Mouse (Mus musculus): Measurements from ENCODE around the gene Ddx27.
A peak's percentile ranks its signal among the peaks of the same experiment; 100 is the strongest.
"Not testable (repeated sequence)": the region's sequence is repeated elsewhere in the genome, so short reads cannot be mapped to it uniquely, and the experiment has no call there.

Gene Ddx27

DNA sequence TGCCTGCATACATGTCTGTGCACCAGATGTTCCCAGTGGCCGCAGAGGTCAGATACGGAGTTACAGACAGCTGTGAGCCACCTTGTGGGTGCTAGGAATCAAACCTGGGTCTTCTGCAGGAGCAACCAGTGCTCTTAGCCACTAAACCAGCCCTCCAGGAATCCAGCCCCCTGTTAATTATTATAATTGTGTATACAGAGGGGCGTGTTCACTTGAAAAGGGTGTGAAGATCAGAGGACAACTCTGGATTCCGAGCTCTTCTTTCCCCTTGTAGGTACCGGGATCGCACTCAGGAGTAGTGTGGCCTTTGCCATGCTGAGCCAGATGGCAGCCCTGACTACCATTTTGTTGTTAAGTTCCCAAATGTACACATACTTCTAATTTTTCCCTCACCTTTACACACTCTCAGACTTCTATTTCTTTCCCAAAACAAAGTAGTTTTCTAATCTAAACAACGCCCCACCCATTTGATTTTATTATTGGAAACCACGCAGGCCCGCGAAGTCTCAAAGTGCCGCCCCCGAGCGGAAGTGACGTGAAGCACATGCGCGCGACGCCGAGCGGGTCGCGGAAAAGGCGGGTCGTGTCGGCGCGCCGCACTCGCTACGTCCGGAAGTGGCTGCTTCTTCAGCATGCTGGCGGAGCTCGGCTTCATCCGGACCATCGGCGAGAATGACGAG is at the start of gene Ddx27:
Gene Ddx27 (plus strand): TSS at position 492 of the 680 bp plus-strand sequence.
- peak; percentile 64 to 83 for DNase-seq (ENCODE audit: low read depth in 1 of 2, low spot score in 2 of 2)

DNA sequence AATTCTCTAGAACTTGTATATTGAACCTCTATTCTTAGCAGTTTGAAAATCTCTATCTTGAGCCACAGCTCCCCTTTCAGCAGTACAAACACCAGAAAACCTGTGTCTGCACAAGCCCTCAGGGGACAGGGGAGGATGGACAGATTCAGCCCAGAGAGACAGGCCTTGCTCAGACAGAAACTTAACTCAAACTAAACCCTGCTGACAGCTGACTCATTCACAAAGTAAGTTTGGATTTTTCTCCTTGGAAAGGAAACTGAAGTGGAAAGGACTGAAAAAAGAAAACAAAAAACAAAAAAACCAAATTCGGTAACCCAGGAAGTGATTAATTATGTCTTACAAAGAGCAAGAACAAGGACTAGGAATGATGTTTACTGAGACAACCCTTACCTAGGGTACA is 41.8 kb upstream of the Ddx27 start:
- no peak for DNase-seq (ENCODE audit: low read depth in 1 of 2, low spot score in 2 of 2)

DNA sequence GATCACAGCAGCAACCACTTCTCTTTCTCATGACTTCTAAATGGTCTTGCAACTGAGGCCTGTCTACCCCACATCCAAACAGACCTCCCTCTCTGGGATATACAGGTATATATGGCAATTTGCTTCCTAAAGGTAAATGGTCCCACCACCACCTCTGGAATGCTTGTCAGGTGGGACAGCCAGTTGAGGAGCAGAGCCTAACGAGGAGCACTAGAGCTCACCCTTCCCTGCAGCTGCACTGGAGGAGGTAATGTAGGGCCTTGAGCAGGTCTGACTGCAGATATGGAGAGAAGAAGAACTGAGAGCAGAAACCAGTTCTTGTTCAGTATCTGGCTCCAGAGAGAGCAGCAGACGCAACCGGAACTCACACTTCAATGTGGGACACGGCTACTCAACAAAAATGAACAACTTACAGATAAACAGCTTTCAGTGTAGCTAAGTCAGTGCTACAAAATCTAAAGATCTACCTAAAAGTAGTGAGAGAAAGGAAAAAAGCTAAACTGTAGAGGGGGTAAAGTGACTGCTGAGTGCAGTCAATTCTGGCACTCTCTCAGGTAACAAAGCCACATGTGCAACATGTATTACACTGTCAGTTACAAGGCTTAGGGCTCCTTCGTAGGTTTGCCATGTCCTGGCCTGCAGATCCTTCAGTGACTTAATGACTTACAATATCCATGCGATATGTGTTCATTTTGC is 40.7 kb upstream of the Ddx27 start:
- DNase-seq (ENCODE audit: low read depth in 1 of 2, low spot score in 2 of 2): no peak

DNA sequence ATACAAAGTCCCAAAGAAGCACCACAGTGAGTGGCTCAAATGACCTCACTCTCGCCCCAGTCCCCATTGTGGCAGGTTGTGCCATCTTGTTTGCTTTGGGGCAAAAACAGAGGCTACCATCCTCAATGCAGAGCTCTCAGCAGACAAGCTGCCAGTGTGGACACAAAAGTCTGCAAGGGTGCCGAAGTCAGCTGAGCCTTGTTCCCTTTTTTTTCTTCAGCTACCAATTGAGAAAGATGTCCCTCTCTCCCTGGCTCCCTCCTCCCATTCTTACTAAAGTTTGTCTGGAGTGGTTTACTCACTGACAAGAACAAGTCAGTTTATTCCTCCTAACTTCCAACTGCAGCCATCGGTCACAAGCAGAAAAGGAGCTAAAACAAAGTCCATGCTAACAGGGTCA is 38.6 kb upstream of the Ddx27 start:
- peak; percentile 33 to 47 for DNase-seq (ENCODE audit: low read depth in 1 of 2, low spot score in 2 of 2)

DNA sequence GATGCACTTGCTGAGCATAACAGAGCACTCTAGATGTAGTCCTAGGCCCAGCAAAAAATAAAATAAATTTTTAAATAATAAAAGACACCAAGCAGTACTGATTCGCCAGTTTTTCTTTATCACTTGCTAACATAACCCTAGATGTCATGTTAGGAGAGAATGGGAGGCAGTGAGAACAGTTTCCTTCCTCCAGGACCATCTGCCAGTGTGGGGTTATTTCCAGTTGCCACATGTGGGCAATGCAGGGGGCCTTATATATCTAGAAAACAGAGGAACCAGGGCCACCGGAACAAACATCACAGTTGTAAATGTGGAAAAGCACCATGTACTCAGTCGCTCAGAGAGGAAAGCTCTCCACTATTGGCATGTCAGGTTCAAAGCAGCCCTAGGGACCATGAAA is 37.5 kb upstream of the Ddx27 start:
- DNase-seq (ENCODE audit: low read depth in 1 of 2, low spot score in 2 of 2): no peak

DNA sequence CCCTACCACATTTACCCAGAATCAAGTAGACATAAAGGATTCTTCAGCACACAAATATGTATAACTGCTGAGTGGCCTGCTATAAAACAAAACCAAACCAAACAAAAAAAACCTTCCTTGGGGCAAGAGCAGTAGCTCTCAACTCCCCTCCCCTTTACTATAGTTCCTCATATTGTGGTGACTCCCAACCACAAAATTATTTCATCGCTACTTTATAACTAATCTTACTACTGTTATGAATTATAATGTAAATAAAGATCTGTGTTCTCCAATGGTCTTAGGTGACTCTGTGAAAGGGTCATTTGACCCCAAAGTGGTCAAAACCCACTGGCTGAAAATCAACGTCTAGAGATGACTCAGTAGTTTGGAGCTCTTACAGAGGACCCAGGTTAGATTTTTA is 34.8 kb upstream of the Ddx27 start:
- DNase-seq (ENCODE audit: low read depth in 1 of 2, low spot score in 2 of 2): no peak

DNA sequence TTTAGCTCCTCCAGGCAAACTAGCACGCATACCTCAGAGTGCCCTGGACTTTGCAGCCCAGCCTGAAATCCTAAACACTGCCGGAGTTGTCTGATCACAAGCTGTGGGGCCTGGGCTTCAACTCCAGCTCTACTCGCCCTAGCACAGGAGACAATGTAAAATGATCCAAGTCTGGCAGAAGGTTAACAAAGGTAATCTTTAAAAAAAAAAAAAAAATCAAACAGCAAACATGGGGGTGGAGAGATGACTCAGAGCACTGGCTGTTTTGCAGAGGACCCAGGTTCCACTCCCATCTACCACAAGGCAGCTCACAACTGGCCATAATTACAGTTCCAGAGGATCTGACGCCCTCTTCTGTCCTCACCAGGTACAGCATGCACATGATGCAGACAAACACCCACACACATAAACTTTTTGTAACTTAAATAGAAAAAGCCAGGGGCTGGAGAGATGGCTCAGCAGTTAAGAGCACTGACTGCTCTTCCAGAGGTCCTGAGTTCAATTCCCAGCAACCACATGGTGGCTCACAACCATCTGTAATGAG is 31.6 kb upstream of the Ddx27 start:
- no peak for DNase-seq (ENCODE audit: low read depth in 1 of 2, low spot score in 2 of 2)

DNA sequence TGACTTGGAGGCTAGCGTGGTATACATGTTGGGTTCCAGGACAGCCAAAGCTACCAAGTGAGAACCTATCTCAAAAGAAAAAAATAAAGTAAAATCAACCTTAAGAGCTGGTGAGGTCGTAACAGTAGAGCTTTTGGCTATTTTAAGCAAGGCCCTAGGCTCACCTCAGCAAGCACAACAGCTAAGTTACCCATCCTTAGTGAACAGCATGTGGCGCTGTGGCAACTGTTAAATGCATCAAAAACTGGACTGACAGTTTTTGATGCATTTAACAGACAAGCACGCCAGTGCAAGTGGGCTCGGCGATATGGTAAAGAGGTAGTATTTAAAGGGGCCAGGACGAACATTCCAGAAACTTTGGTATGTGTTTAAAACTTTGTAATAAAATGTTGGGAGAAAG is 24.1 kb upstream of the Ddx27 start:
- no peak for DNase-seq (ENCODE audit: low read depth in 1 of 2, low spot score in 2 of 2)

DNA sequence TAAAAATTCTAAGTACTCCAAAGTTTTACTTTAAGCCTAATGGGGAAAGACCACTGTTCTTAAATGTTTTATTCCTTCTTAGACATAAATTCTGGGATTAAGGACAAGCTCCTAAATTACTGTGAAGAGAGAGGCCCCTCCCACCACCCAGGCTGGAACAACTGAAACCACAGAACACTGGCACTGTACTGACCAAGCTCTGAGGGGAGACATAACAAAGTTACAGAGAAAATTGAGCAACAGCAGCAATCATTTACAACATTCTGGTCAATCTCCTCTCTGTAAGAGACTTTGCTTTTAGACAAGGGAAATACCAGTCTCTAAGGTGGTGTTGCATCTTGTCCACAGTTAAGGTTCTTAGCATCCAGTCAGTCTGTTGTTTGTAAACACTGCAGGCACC is 23.0 kb upstream of the Ddx27 start:
- DNase-seq (ENCODE audit: low read depth in 1 of 2, low spot score in 2 of 2): no peak

DNA sequence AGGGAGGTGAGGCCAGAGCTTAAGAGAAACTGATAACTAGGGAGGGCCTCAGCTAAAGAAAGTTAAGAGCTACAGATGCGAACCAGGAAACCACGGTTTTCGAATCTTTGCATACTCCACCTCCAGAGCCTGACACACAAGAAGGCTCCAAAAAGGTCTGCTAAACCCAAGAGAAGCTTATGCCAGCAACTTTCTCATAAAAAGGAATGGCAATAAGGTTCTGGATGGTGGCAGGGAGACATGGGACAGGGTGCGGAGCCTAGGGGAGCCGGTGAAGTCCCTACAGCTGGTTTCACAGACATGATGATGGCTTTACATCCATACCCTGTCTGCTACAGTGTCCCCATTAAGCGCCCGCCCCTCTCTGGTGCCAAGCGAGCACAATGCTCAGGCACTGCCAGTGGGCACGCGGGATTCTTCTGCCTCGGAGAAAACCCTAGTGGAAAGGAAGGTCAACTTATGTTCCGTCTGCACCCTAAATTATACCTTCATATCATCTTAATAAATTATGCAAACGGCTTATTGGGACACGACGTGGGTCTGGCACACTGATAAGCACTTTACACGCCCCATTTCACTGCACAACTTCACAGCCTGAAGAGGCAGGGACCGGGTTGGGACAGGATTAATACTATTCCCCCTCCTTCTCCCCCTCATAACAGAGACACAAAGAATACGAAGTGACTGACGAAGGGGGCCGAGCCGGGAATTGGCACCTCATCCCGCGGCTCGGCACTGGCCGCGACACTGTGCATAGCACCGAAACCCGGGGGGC is 19.8 kb upstream of the Ddx27 start:
- DNase-seq (ENCODE audit: low read depth in 1 of 2, low spot score in 2 of 2): no peak

DNA sequence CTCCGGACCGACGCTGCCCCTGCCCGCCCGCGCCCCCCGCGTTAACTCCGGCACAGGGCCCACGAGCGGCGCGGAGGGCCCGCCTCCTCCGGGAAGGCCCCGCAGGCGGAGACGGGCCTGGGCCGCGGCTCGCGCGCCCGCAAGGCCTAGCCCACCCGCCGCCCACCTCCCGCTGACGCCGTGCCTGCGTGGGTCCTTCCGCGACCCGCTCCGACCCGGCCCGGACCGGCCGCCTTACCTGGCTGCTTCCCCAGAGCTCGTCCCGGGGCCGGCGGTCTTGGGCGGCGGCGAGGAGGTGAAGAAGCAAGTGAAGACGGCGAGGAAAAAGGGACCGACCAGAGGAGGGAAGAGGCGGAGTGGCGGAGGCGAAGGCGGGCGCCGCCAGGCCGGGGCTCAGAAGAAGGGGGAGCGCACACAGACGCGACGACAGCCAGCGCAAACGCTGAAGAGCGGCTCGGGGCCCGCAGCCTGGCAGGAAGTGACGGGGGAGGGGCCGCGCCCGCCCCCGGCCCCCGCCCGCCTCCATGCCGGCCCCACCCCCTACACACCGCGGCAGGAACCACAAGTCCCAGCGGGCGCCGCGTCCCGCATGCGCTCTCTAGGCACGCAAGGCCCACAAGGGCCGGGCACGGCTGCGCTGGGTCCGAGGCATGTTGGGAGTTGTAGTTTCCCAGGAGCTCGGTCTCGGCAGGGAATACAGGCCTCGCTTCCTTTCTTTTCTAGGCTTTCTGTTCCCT is 19.0 kb upstream of the Ddx27 start, which contains the start of gene Stau1:
Gene Stau1 (minus strand): TSS at position 504 of the 737 bp plus-strand sequence.
- DNase-seq (ENCODE audit: low read depth in 1 of 2, low spot score in 2 of 2): peak; percentile 72 to 83

DNA sequence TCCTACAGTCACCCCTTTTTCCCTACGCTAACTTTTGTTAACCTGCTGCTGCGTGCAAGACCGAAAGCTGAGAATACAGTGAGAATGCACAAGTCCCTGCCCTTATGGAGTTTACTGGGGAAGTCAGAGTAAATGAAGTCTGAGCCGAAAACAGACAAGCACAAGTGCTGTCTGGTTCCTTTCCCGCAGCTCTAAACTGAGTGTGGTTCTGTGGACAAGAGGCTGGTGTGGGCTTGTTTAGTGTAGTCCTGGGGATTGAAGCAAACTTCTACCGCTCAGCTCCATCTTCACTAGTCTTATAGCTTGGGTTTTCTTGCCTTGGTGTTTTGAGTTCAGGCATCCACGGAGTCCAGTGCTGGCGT is 18.5 kb upstream of the Ddx27 start:
- no peak for DNase-seq (ENCODE audit: low read depth in 1 of 2, low spot score in 2 of 2)

DNA sequence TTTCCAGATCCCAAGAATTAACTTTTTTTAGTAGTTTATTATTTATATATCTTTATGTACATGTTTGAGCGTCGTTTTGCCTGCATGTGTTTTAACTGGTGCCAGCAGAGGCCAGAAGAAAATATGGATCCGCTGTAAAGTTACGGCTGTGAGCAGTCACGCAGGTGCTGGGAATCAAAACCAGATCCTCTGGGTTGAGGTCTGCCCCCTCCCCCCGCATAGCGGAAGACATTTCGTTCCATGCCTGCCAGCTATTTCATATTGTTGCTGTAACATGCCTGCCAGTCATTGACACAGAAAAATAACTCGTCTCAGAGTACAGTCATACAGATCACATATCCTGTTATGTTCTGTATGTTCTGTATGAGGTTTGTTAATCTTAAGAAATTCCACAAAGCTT is 13.5 kb upstream of the Ddx27 start:
- DNase-seq (ENCODE audit: low read depth in 1 of 2, low spot score in 2 of 2): no peak

DNA sequence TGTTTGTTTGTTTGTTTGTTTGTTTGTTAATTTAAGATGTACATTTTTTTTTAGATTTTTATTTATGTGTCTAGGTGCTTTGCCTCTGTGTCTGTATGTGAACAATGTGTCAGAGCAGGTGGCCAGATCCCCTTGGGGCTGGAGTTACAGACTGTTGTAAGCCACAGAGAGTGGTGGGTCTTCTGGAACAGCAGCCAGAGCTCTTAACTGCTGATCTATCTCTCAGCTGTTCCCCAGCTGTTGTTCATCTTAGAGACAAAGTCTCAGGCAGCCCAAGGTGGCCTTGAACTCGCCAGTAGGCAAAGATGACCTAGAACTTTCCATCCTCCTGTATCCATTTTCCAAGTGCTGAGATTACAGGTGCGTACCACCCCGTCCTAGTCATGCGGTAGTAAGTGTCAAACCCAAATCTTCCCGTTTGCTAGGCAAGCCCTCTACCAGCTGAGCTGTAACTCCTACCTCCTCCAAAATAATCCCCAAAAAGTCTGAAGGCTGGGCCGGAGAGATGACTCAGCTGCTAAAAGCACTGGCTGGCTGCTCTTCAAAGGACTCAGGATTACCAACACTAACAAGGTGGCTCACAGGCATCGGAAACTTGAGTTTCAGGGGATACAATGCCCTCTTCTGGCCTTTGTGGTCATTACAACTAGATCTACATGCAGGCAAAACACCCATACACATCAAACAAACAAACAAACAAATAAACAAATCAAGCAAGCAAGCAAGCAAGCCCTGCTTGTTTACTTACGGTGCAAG is 10.7 kb upstream of the Ddx27 start:
- DNase-seq (ENCODE audit: low read depth in 1 of 2, low spot score in 2 of 2): no peak

DNA sequence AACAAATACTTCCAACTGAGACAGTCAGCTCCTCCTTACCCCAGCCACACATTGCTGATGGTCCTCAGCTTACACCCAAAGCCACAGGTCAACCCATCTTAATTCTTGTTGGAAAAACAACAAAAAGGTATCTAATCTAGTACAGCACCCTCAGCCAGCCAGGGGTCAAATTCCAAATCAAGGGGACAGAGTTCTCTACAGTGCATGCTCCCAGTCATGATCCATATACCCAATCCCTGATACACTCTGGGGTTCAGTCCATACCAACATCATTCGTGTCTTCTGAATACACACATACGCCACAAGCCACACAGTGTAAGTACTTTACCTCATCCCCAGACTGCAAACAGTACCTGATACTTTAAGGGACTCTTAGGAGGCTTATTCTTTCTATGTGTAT is 8.6 kb upstream of the Ddx27 start:
- no peak for DNase-seq (ENCODE audit: low read depth in 1 of 2, low spot score in 2 of 2)

DNA sequence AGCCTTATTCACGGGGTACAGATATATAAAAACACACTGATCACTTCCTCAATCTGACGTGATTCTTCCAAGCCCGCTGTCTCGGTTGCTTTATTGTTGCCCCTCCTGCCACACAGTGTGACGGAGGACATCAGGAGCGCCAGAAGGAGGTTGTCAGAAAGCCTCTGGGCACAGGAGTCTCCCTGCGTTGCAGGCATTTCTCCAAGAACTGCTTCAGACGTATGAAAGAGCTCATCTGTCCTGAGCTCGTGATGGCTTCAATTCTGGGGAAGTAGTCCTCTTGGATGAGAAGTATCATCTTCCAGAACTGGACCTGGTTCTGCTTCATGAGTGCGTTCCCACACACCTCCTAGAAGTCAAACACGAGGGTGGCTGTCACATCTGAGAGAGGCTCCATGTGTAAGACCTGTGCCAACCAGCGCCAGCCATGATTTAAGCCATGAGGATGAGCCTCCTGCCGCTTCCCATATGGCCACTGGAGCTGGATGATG is 7.9 kb upstream of the Ddx27 start:
- no peak for DNase-seq (ENCODE audit: low read depth in 1 of 2, low spot score in 2 of 2)

DNA sequence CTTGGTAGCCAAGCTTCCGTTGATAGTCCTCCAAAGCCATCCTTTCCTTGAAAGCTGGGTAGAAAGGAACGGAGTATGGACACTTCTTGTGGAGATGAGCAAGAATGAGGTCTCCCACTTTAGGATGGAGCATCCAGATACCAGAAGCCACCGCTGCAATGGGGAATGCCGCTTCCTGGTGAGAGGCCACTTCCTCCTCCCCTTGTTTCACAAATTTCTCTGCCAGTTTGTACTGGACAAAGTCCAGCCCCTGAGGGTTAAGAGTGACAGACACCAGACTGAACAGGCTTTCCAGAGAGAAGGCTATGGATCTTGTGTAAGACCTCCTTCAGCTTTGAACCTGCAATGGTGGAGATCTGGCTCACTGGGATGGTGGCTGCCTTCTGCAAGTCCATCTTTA is 7.4 kb upstream of the Ddx27 start:
- DNase-seq (ENCODE audit: low read depth in 1 of 2, low spot score in 2 of 2): not testable (repeated sequence)

DNA sequence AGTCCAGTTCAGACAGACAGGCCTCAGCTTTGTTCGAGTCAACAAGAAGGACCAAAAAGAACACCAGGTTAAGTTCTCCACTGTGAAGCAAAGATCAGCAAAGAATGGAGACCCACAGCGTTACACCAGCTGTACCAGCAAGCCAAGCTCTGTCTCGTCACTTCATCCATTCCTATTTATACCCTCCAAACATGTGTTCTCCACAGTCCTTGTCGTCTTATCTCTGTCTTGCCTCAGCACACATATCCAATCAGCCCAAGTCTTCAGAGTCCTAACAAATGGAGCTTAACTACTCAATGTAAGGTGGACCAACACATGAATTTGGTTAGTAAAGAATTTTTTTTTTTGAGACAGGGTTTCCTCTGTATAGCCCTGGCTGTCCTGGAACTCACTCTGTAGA is 5.5 kb upstream of the Ddx27 start:
- DNase-seq (ENCODE audit: low read depth in 1 of 2, low spot score in 2 of 2): no peak

DNA sequence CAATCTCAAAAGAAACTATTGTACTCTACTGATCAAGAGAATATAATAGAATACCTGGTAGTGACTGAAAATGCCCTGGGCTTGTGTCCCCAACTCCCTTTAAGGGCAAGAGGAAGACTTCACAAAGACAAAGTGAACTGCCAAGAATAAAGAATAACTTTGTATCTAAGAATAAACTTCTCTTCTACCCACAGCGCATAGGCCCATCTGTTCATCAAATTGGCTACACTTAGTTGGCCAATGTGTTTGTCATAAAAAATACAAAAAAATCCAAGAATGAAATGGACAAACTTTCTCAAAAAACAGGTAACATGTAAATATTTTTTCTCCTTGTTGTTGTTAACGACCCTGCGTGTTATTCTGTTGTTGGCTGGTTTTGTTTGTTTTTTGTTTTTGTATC is 4.4 kb upstream of the Ddx27 start:
- no peak for DNase-seq (ENCODE audit: low read depth in 1 of 2, low spot score in 2 of 2)

DNA sequence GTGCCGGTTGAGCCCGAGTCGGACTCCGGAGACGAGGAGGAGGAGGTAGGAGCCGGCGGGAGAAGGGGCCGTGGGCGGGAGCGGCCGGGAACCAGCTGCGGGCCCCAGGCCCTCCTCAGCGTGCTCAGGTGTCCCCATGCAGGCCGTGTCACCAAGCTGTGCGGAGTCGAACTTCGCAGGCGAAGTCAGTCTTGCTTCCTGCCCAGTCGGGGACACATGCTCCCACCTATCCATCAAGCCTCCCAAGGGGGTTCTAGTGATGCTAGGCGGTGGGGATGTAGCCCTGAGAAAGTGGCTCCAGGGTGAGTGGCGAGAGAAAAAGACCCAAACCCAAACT is 357 bp downstream of the Ddx27 start:
- no peak for DNase-seq (ENCODE audit: low read depth in 1 of 2, low spot score in 2 of 2)

DNA sequence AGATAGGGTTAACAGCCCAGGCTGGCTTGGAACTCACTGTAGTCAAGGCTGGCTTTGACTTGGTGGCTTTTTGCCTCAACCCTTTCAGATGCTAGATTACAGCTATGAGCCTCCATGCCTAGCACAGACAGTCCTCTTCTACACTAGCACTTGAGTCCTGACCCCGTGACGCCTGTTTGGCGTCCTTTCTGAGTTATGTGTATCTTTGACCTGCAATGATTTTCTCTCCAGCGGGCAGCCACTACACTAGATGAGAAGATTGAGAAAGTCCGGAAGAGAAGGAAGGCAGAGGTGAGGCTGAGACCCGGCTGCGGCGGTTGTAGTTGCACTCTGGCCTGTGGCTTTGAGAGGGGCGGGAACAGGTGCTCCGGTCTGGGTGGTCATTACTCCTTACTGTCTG is 4.4 kb downstream of the Ddx27 start:
- no peak for DNase-seq (ENCODE audit: low read depth in 1 of 2, low spot score in 2 of 2)
